Mouse (Mus musculus) forebrain, embryonic 12.5 days (tissue): ENCODE data around the gene Gtf3c1. TPM values are rescaled to one million over a fixed set of nuclear protein-coding genes. Genes with fewer than 3 reads are reported as not detected.

ENCODE experiments used
- ATAC-seq: fragments of 200-750 bp; cut with Nextera tagmentation; 2 replicates; pipeline ENCODE4 v1.8.0; 2017; ENCODE audit warnings: moderate TSS enrichment; ENCODE audit not compliant: low FRiP score
- H3K27ac ChIP-seq: fragments of 300-500 bp; sonication (generic); 2 replicates; pipeline ENCODE4 v1.5.1; 2016; ENCODE audit warnings: mild to moderate bottlenecking
- H3K27me3 ChIP-seq: fragments of 300-500 bp; sonication (generic); 2 replicates; pipeline ENCODE4 v1.6.1; 2016; ENCODE audit warnings: mild to moderate bottlenecking
- H3K36me3 ChIP-seq: fragments of 300-500 bp; sonication (generic); replicated peaks from 2 replicates; pipeline ENCODE4 v1.6.1; 2016; ENCODE audit warnings: mild to moderate bottlenecking
- H3K4me1 ChIP-seq: fragments of 300-500 bp; sonication (generic); 2 replicates; pipeline ENCODE4 v1.6.1; 2016
- H3K4me2 ChIP-seq: fragments of 300-500 bp; sonication (generic); 2 replicates; pipeline ENCODE4 v1.6.1; 2016; ENCODE audit warnings: mild to moderate bottlenecking, moderate library complexity
- H3K4me3 ChIP-seq: fragments of 300-500 bp; sonication (generic); replicated peaks from 2 replicates; pipeline ENCODE4 v1.5.1; 2016; ENCODE audit warnings: mild to moderate bottlenecking
- H3K9ac ChIP-seq: fragments of 300-500 bp; sonication (generic); 2 replicates; pipeline ENCODE4 v1.6.1; 2016; ENCODE audit warnings: mild to moderate bottlenecking
- H3K9me3 ChIP-seq: fragments of 300-500 bp; sonication (generic); 2 replicates; pipeline ENCODE4 v1.6.1; 2016
- WGBS: fragments of 180-500 bp; shearing (Covaris S2); methylation state at CpG from one replicate; pipeline ENCODE4 v1.1.7; 2016; 5-methylcytosine and 5-hydroxymethylcytosine counted together
- polyA plus RNA-seq: library from polyadenylated mRNA; unstranded; fragments of >200 nt; fragmentation: Nextera tagmentation; extraction: Ambion mirVana; gene quantifications from 2 replicates; pipeline ENCODE4 v1.2.1, GENCODE M21; 2016

The Gtf3c1 gene
- polyA plus RNA-seq, 1 experiment from 2014 or later, result 51.4 TPM

GRCm38 (mm10) chr7:125597516-125598347 is 109.8 kb downstream of the Gtf3c1 start:
- no peak for ATAC-seq
- Histone ChIP-seq H3K4me3 (no peak overlapping the region), H3K36me3 (no peaks in the 10 kb centered on the region), H3K4me2 (no peak overlapping the region), H3K4me1 (no peaks in the 10 kb centered on the region), H3K9ac (no peak overlapping the region), H3K9me3 (no peaks in the 10 kb centered on the region), H3K27me3 (no peaks in the 10 kb centered on the region), H3K27ac (no peak overlapping the region)
- WGBS, result 84% methylated on average over 11 of the region's 11 CpGs

DNA sequence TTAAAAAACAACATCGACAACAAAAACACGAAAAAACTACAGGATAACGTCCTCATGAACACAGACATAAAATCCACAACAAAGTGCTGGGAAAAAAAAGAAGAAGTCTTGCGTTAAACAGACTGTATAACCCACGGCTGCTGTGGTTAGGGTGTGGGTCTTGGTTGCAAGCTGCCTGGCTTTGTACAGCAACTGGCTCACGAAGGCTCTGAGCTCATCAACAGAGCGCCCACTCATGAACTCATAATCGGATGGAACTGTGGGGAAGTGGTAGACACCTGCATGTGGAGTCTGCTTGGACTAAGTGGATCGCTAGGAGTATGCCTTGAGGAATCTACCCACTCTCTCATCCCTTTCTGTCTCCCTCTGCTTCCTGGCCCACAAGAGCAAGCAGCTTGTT is 110.5 kb downstream of the Gtf3c1 start:
- 94% methylated on average over 9 of the region's 9 CpGs for WGBS
- no peak overlapping the region for H3K27ac ChIP-seq

DNA sequence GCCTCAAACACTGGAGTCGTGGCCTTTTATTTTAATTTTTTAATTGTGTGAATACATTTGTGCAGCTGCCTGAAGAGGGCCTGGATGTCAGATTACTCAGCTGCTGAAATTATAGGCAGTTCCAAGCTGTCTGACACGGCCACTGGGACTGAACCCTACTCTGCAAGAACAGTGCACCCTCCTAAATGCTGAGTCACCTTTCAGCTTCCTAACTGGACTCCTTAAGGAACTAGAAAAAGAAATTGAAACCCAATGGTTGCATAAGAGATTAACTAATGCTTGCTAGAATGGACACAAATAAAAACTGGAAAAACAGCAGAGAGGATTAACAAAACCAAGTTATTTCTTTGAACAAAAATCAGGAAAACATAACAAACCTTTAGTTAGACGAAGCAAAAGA is 111.2 kb downstream of the Gtf3c1 start:
- no peak overlapping the region for H3K4me3 ChIP-seq
- no peak for ATAC-seq
- H3K4me2 ChIP-seq, result no peak overlapping the region
- H3K9me3 ChIP-seq, result no peaks in the 10 kb centered on the region
- no peaks in the 10 kb centered on the region for H3K4me1 ChIP-seq
- whole genome bisulfite sequencing, result 67% methylated on average over 3 of the region's 3 CpGs
- H3K27ac ChIP-seq, result no peak overlapping the region
- H3K27me3 ChIP-seq, result no peaks in the 10 kb centered on the region
- H3K9ac ChIP-seq, result no peak overlapping the region
- H3K36me3 ChIP-seq, result no peaks in the 10 kb centered on the region

More for the DNA sequence above, 110.5 kb downstream of the Gtf3c1 start:
- no peak for ATAC-seq
- Histone ChIP-seq H3K27me3 (no peaks in the 10 kb centered on the region), H3K4me3 (no peak overlapping the region), H3K4me2 (no peak overlapping the region), H3K36me3 (no peaks in the 10 kb centered on the region), H3K9me3 (no peaks in the 10 kb centered on the region), H3K4me1 (no peaks in the 10 kb centered on the region), H3K9ac (no peak overlapping the region)

DNA sequence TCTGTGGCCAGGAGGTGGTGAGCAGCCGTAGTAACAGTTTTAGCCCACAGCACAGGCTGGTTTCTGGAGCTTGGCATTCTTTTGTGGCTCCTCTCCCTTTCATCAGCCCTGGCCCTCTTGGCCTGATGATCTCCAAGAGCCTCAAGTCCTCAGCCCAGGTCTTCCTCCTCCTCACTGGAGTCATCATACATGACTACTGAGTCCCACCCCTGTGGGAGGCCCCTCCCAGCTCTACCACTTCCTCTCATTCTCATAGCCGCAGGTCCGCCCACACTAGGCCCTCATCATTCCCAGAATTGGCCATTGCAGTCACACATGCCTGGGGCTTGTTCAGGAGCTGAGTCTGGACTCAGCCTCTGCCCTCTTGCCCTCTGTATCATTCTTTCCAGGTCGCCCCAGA is 113.7 kb downstream of the Gtf3c1 start:
- Histone ChIP-seq H3K27ac (no peak overlapping the region), H3K4me1 (no peaks in the 10 kb centered on the region), H3K4me2 (no peak overlapping the region), H3K9me3 (no peaks in the 10 kb centered on the region), H3K27me3 (no peaks in the 10 kb centered on the region), H3K9ac (no peak overlapping the region), H3K36me3 (no peaks in the 10 kb centered on the region), H3K4me3 (no peak overlapping the region)
- ATAC-seq, result no peak
- 90% methylated on average over 4 of the region's 4 CpGs for WGBS

Other genes with a start within 250 kb of the Gtf3c1 start
- 113 and 114 TPM in 2 replicates for gene Nsmce1, start 216.2 kb downstream of the Gtf3c1 start, polyA plus RNA-seq
- 3.4 and 3.5 TPM in 2 replicates for gene Il4ra, start 155.7 kb downstream of the Gtf3c1 start, polyA plus RNA-seq
- gene Il21r, start 104.4 kb downstream of the Gtf3c1 start, polyA plus RNA-seq, result 0.12 and 0.31 TPM in 2 replicates
- 9.9 and 12.2 TPM in 2 replicates for gene D430042O09Rik, start 108 bp upstream of the Gtf3c1 start, polyA plus RNA-seq